Mouse (Mus musculus) liver, adult (tissue): ENCODE data around the gene Lztfl1.

Experiments used
- GATA4 ChIP-seq: IDR thresholded peaks from 2 replicates; pipeline ENCODE4 v1.6.1; 2014; ENCODE audit warnings: mild to moderate bottlenecking, low read length; ENCODE audit not compliant: insufficient replicate concordance

The Lztfl1 gene

DNA sequence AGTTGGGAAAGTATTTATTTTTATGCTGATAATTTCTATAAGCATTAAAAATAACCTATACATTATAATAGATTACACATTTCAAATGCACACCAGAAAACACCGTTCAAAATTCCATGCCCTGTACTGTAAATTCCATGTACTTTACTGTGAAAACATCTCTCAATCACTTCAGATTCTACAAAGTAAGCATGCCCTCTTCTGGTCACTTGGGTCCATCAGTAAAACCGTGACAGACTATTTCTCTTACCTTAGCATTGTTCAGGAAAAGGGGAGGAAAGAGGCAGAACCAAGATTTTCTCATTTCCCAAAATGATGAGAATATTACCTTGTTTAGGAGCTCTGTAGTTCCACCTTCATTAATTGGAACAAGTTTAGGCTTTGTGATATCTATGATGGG lies 8.3 kb downstream of the Lztfl1 start:
- TF ChIP-seq GATA4: no peak

DNA sequence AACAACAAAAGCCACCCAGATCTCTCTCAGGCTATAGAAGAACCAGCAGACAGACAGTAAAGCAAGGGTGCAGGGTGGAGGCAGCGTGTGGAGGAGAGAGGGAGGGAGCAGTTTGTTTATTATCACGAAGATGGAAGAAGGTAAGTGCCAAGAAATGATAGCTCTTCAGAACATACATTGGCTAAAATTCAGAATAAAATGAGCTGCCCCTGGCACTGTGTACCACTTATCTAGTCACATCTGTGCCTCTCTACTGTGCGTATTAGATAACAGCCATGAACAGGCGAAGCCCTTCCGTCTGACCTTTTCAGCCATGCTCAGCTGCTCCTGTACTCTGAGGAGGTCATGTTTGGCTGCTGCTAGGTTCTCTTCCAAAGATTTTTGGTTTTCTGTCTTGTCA lies 15.7 kb downstream of the Lztfl1 start:
- no peak for TF ChIP-seq GATA4

DNA sequence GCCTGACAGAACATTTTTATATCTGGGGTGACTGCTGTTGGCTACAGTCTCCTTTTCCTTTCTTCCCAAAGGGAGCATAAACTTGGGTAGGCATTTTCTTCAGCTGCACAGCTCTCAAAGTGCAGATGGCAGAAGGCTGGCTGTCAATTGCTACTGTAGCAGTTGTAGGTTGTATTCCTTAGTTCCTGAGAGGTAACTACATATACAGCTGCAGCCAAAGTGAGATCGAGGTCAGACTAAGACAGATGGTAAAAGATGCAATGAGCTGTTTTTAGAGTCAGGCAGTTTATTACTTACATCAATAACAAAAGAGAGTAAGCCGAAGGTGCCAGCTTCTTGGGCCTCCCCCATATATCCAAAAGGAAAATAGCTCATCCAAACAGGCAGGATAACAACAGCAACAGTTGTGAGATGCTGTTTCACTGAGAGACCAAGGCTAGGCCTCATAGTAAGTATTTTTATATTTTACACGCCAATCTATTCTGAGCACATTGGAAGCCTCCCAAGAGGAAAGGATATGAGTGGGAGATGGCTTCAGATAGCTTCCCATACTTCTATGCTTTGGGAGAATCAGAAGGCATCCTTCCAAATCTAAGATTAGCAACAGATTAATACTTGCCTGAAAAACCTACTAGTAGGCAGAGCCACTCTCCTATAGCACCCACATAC lies 21.7 kb downstream of the Lztfl1 start:
- TF ChIP-seq GATA4: no peak

DNA sequence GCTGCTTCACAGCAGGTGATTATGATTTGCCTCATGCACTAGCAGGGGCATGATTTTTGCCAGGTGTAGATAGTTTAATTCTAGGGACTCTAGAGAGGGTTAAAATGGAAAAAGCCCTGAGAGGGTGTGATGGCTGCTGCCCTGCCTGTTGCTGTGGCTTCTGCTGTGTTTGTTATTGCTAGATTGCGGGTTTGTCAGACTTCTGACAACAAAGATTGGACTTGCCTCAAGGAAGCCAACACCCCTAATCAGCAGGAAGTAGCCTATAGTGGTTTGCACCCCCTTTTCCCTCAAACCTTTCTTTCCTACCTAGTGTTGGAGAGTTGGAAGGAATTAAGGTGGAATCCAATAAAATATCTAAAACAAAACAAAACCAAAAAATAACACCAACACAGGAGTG lies 29.3 kb downstream of the Lztfl1 start:
- no peak for TF ChIP-seq GATA4

DNA sequence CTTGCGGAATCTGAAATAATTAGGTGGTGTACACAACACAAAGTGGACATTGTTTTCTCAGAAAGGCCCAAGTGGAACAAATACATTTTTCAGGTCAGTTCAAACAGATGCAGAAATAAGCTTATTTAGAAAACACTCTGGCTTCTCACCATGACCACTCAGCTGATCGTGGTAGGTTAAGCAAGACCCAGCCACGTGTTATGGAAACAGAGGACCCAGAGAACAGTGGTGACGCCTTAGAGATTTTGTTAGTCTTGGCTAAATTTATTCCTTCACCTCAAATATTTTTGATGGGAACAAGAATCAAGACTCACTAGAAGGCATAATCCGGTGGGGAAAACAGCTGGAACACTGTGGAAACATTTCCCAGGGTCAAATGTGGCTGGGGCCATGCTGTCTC lies 31.3 kb downstream of the Lztfl1 start:
- no peak for TF ChIP-seq GATA4

DNA sequence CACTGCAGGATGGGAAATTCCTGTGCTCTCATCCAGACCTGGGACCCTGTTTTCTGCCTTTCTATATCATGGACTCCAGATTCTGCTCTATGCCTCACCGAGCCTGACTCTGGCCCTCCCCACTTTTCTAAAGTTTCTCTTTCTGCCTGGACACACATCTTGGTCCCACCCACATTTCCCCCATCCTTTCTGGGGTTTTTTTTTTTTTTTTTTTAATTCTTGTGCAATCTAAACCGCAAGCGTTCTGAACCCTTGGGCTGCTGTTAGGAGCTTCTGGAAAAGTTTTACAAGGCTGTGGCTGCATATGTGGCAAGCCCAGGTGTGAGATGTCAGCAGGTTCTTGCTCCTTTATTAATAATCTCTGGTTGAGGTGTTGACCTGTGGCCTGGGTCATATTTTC lies 33.8 kb downstream of the Lztfl1 start:
- no peak for TF ChIP-seq GATA4

DNA sequence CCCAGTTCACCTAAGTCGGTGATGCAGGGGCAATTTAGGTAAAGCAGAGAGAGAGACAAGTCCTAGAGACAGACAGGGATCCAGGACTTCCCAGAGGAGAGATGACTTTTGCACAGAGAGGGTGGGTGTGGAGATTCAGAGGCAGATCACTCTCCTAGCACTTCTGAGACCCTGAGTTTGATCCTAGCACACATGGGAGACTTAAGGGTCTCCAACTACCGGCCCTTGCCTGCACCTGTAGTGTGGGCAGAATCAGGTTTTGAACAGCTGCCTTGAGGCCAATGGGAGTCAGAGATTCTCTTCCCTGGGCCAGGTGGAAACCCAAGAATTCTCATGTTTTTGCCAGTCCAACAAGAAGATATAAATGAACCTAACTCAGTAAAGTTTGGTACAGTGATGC lies 38.3 kb downstream of the Lztfl1 start:
- TF ChIP-seq GATA4: no peak

DNA sequence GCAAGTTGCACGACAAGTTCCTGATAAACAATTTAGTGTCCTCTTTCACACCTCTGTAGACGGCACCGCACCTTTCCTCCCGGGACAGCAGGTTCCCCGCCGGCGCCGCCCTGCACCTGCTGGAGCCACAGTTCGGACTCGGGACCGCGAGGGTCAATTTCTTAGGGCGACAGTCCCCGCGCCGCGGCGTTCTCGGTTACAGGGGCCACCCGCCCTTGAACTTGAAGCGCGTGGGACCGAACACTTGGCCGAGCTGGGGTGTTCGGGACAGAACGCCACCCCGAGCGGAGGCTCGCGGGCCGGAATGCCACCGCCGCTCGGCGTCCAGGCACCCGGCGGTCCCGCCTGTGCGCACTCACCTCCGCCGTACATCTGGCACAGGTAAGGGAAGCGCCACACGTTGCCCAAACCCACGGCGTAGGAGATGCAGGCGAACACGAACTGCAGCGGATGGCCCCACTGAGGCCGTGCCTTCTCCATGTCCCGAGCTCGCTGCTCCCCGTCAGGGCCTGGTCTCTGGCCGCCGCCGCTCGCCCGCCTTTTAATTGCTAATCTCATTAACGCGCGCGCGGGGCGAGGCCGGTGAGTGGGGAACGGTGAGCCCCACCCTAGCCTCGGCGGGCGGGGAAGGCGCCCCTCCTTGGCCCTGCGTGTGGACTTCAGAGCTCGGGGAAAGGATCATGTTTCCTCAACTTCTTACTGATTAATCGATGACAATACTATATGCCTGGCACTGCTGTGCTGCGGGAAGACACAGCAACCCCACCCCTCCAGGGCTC lies 39.0 kb downstream of the Lztfl1 start, which contains the start of the genes Ccr9 and Slc6a20a:
TSS of gene Ccr9 (plus strand) at position 113 of the 779 bp plus-strand sequence.
TSS of gene Slc6a20a (minus strand) at position 559 of the 779 bp plus-strand sequence.
- no peak for TF ChIP-seq GATA4

DNA sequence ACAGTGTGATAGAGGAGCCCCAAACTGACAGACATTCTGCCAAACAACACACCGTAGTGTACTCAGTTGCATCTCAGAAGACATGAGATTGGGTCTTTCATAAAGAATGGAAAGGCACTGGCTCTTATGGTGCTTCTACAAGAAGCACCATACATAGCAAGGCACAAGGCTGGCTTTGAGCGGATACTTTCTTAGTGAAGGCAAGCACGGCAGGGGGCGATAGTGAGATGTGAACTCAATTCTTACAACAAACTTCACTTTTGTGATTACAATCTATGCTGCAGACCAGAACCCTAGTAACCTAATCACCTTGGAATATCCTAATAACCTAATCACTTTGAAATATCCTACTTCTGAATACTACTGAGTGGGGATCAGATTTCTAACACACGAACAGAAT lies 51.9 kb downstream of the Lztfl1 start:
- TF ChIP-seq GATA4: no peak

DNA sequence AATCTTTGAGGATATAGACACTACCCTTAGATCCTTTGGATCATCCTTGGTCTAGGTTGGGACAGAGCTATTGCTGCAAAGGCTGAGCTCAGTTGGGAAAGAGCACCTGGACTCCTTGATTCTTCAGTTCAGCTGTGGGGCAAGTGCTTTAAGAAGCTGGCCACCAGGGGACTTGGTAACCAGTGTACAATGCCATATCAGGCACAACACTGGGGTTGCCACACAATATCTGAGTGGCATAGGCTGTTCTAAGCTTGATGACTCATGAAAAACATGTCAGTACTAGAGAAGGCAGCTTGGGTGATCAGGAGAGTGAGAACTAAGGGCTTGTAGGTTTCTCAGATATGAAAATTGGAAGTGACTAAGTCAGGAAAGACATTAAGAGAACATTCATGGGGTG lies 58.5 kb downstream of the Lztfl1 start:
- TF ChIP-seq GATA4: no peak

DNA sequence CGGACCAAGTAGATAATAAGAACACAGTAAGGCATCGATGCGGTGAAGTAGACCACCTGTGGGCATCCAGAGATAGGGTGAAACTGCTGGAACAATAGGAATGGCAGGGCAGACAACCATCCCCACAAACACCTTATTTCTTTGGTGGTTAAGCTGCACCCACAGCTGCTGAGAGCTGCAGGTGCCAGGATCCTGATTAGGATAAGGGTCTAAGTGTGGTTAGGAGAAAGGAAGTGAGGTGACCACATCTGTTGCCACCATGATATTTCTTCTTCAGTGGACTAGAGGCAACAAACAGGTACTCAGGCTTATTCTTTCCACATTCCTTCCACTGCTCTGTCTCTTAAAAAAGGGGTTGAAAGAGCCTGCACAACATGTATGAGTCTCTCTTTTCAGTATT lies 60.0 kb downstream of the Lztfl1 start:
- no peak for TF ChIP-seq GATA4

DNA sequence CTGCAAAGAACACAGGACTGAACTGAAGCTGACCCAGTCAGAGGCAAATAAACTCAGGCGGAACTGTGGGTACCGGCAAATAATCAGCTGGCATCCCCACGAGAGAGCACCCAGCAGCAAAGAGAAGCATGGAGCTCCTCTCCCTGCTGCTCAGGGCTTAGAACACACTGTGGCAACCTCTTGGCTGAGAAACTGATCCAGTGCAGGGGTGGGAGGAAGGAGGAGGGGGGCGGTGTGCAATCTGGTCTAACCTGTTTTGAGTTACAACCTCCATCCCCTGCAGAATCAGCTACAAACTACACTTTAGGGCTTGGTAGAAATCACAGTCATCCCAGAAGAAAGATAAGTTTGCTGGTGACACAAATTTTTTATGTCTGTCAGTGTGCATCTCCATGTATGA lies 66.1 kb downstream of the Lztfl1 start:
- TF ChIP-seq GATA4: no peak

DNA sequence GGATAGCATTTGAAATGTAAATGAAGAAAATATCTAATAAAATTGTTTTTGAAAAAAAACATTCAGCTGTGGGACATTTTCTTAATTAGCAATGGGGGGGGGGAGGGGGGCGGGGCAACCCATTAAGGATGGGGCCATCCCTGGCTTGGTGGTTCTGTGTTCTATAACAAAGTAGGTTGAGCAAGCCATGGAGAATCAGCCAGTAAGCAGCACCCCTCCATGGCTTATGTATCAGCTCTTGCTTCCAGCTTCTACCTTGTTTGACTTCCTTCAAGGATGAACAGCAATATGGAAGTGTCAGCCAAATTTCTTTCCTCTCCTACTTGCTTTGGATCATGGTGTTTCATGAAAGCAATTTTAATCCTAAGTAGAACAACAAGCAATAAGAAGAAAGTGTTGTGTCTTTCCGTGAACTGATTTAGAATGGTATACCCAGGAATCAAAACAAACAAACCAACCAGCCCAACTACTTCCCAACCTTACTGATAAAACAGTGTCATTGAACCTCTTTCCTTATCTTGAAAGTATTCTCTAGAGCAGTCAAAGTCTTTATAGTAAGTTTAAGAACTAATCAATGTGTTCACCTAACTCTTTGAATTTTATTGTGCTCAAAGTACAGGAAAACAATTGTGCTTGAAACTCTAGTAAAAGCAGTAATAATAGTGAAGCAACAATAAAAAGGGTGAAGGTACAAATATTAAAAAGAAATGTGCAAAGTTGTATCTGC lies 67.5 kb downstream of the Lztfl1 start:
- no peak for TF ChIP-seq GATA4
